Mouse (Mus musculus) stomach, embryonic 14.5 days (tissue): ENCODE results near the gene Igsf21. TPM values are rescaled to one million over a fixed set of nuclear protein-coding genes. Genes with fewer than 3 reads are reported as not detected.

Source experiments
- ATAC-seq: fragments of 200-750 bp; cut with Nextera tagmentation; 2 replicates; pipeline ENCODE4 v1.8.0; 2017; ENCODE audit warnings: low read depth, moderate TSS enrichment; ENCODE audit not compliant: insufficient number of reproducible peaks, insufficient read depth, low FRiP score
- H3K27ac ChIP-seq: fragments of 300-500 bp; sonication (generic); 2 replicates; pipeline ENCODE4 v1.5.1; 2014; ENCODE audit warnings: mild to moderate bottlenecking, low read length, moderate library complexity, mixed read lengths
- H3K27me3 ChIP-seq: fragments of 300-500 bp; sonication (generic); 2 replicates; pipeline ENCODE4 v1.6.1; 2014; ENCODE audit warnings: low read length, control low read depth, mixed read lengths; ENCODE audit not compliant: control insufficient read depth, insufficient read depth
- H3K36me3 ChIP-seq: fragments of 300-500 bp; sonication (generic); 2 replicates; pipeline ENCODE4 v1.6.1; 2014; ENCODE audit warnings: mild to moderate bottlenecking, control low read depth, low read length, moderate library complexity, mixed read lengths; ENCODE audit not compliant: control insufficient read depth, insufficient read depth
- H3K4me1 ChIP-seq: fragments of 300-500 bp; sonication (generic); 2 replicates; pipeline ENCODE4 v1.6.1; 2014; ENCODE audit warnings: low read length, control low read depth, mixed read lengths; ENCODE audit not compliant: control insufficient read depth, insufficient read depth
- H3K4me2 ChIP-seq: fragments of 300-500 bp; sonication (generic); replicated peaks from 2 replicates; pipeline ENCODE4 v1.6.1; 2014; ENCODE audit warnings: low read depth, low read length, control low read depth
- H3K4me3 ChIP-seq: fragments of 300-500 bp; sonication (generic); 2 replicates; pipeline ENCODE4 v1.5.1; 2014; ENCODE audit warnings: low read depth, low read length, control low read depth
- H3K9ac ChIP-seq: fragments of 300-500 bp; sonication (generic); replicated peaks from 2 replicates; pipeline ENCODE4 v1.6.1; 2014; ENCODE audit warnings: low read depth, mild to moderate bottlenecking, control low read depth, low read length, moderate library complexity, mixed read lengths
- H3K9me3 ChIP-seq: fragments of 300-500 bp; sonication (generic); 2 replicates; pipeline ENCODE4 v1.6.1; 2016; ENCODE audit warnings: low read depth, low read length, control low read depth; ENCODE audit not compliant: control insufficient read depth
- WGBS: fragments of 180-500 bp; shearing (Covaris S2); extraction: QIAGEN DNeasy Blood & Tissue Kit; methylation state at CpG from one replicate; pipeline ENCODE4 v1.1.7; 2014; 5-methylcytosine and 5-hydroxymethylcytosine counted together
- polyA plus RNA-seq: library from polyadenylated mRNA; unstranded; fragments of >200 nt; fragmentation: Nextera tagmentation; extraction: Ambion mirVana; gene quantifications from 2 replicates; pipeline ENCODE4 v1.2.1, GENCODE M21; 2014

Igsf21 gene
- polyA plus RNA-seq, 1 experiment from 2014 or later, result 1.2 TPM

GRCm38 (mm10) chr4:140224451-140224850, 22.1 kb downstream of the Igsf21 start:
- Histone ChIP-seq H3K27me3 (no peaks in the 10 kb centered on the region), H3K27ac (no peak overlapping the region), H3K4me2 (no peak overlapping the region), H3K9me3 (no peaks in the 10 kb centered on the region), H3K4me1 (0 out of 2 replicates have a peak, but pooled peaks cover 3% of the 10 kb centered on the region), H3K9ac (no peak overlapping the region), H3K36me3 (no peaks in the 10 kb centered on the region), H3K4me3 (no peak overlapping the region)
- ATAC-seq, result no peak
- 76% methylated on average over 7 of the region's 7 CpGs for WGBS

GRCm38 (mm10) chr4:140223067-140223466, 23.5 kb downstream of the Igsf21 start:
- no peak overlapping the region for H3K27ac ChIP-seq
- 0 out of 2 replicates have a peak, but pooled peaks cover 7% of the 10 kb centered on the region for H3K4me1 ChIP-seq
- no peaks in the 10 kb centered on the region for H3K36me3 ChIP-seq
- no peaks in the 10 kb centered on the region for H3K9me3 ChIP-seq
- no peak overlapping the region for H3K9ac ChIP-seq
- no peak overlapping the region for H3K4me2 ChIP-seq
- WGBS, result 34% methylated on average over 12 of the region's 12 CpGs
- no peaks in the 10 kb centered on the region for H3K27me3 ChIP-seq
- H3K4me3 ChIP-seq, result no peak overlapping the region
- ATAC-seq, result no peak

GRCm38 (mm10) chr4:140220326-140221093, 26.1 kb downstream of the Igsf21 start:
- no peak overlapping the region for H3K9ac ChIP-seq
- H3K4me1 ChIP-seq, result 0 out of 2 replicates have a peak, but pooled peaks cover 7% of the 10 kb centered on the region
- H3K4me3 ChIP-seq, result no peak overlapping the region
- ATAC-seq, result no peak
- no peak overlapping the region for H3K27ac ChIP-seq
- no peak overlapping the region for H3K4me2 ChIP-seq
- no peaks in the 10 kb centered on the region for H3K27me3 ChIP-seq
- no peaks in the 10 kb centered on the region for H3K36me3 ChIP-seq
- 63% methylated on average over 22 of the region's 22 CpGs for WGBS
- no peaks in the 10 kb centered on the region for H3K9me3 ChIP-seq

DNA sequence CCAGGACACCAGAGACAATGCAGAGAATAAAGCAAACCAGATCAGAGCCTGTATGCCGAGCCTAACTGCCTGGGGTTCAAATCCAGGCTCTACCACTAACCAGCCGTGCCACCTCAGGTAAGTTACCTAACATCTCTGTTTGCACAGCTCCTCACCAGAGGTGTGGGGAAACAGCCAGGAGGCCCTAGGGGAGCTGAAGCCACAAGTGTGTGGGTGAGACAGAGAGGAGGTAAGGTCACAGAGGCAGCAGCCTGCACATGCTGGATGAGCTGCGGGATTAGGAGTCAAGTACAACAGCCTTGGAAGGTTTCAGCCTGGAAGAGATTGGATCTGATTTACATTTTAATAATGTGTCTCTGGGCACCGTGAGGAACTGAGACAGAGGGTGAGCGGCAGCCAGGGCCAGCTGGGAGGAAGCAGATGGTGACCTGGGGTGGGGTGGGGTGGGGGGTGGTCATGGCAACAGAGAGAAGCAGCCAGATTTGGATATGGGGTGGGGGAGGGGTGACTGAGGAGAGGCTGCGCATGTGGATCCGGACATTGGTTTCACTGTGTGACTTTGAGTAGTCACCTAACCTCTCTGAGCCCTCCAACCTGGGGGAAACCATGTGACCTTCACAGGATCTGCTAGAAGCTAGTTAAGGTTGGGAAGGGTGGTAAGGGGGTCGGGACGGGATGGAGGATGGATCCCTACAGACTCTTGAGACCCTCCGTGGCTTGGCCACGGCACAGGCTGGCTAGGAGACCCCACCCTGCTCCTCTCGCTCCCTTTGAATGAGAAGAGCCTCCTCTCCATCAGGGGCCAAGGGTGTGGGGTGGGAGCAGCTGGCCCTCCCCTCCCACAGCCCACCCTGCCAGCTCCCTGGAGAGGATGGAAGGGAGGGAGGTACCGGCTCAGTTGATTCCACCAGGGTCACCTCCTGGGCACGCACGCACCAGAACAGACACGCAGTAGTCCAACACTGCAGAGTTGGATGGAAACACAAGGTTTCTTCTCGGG, 27.4 kb downstream of the Igsf21 start:
- Histone ChIP-seq H3K4me3 (no peak overlapping the region), H3K27me3 (no peaks in the 10 kb centered on the region), H3K4me2 (no peak overlapping the region), H3K27ac (no peak overlapping the region), H3K9ac (no peak overlapping the region), H3K9me3 (no peaks in the 10 kb centered on the region), H3K36me3 (no peaks in the 10 kb centered on the region), H3K4me1 (0 out of 2 replicates have a peak, but pooled peaks cover 7% of the 10 kb centered on the region)
- WGBS, result 56% methylated on average over 17 of the region's 17 CpGs
- ATAC-seq, result no peak

- H3K4me1 ChIP-seq, result 0 out of 2 replicates have a peak, but pooled peaks cover 7% of the 10 kb centered on the region
- no peak for ATAC-seq
Observed at GRCm38 (mm10) chr4:140218384-140218783, 28.2 kb downstream of the Igsf21 start.

GRCm38 (mm10) chr4:140217934-140218333, 28.6 kb downstream of the Igsf21 start:
- Histone ChIP-seq H3K4me2 (no peak overlapping the region), H3K27ac (no peak overlapping the region), H3K4me3 (no peak overlapping the region), H3K36me3 (no peaks in the 10 kb centered on the region), H3K9ac (no peak overlapping the region), H3K27me3 (no peaks in the 10 kb centered on the region), H3K9me3 (no peaks in the 10 kb centered on the region), H3K4me1 (0 out of 2 replicates have a peak, but pooled peaks cover 7% of the 10 kb centered on the region)
- WGBS, result 80% methylated on average over 8 of the region's 8 CpGs
- ATAC-seq, result no peak

More at GRCm38 (mm10) chr4:140218384-140218783, 28.2 kb downstream of the Igsf21 start:
- no peak overlapping the region for H3K4me3 ChIP-seq
- no peak overlapping the region for H3K4me2 ChIP-seq
- H3K27me3 ChIP-seq, result no peaks in the 10 kb centered on the region
- no peak overlapping the region for H3K27ac ChIP-seq
- no peaks in the 10 kb centered on the region for H3K9me3 ChIP-seq
- no peaks in the 10 kb centered on the region for H3K36me3 ChIP-seq
- 75% methylated on average over 5 of the region's 5 CpGs for WGBS
- no peak overlapping the region for H3K9ac ChIP-seq

- Histone ChIP-seq H3K27me3 (no peaks in the 10 kb centered on the region), H3K9ac (no peak overlapping the region), H3K27ac (no peak overlapping the region), H3K4me3 (no peak overlapping the region), H3K36me3 (no peaks in the 10 kb centered on the region), H3K4me1 (0 out of 2 replicates have a peak, but pooled peaks cover 7% of the 10 kb centered on the region), H3K4me2 (no peak overlapping the region), H3K9me3 (no peaks in the 10 kb centered on the region)
- no peak for ATAC-seq
- WGBS, result 90% methylated on average over 8 of the region's 8 CpGs
Observed at GRCm38 (mm10) chr4:140216096-140216495, 30.5 kb downstream of the Igsf21 start.

DNA sequence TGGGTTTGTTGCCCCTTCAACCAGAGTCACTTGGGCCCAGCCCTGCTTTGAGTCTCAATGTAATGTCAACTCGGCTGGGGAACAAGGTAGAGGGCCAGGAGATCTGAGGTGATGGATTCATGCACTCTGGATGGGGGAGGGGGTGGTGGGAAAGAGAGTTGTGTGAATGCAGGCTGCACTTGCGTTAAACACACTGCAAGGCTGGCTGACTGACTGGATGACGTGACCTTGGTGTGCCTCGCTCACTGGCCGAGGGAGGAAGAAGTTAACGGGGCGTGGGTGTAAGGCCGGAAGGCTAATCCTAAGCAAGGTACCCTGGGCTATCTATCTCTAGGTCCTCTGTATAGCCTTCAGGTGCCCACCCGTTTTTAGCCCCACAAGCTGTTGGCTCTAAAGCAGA, 31.4 kb downstream of the Igsf21 start:
- Histone ChIP-seq H3K9me3 (no peaks in the 10 kb centered on the region), H3K27ac (no peak overlapping the region), H3K36me3 (no peaks in the 10 kb centered on the region), H3K4me1 (0 out of 2 replicates have a peak, but pooled peaks cover 7% of the 10 kb centered on the region), H3K4me3 (no peak overlapping the region), H3K27me3 (no peaks in the 10 kb centered on the region), H3K4me2 (no peak overlapping the region), H3K9ac (no peak overlapping the region)
- no peak for ATAC-seq
- WGBS, result 55% methylated on average over 9 of the region's 9 CpGs
